Mouse (Mus musculus) intestine, embryonic 15.5 days (tissue): ENCODE measurements at regions not wholly inside any gene's neighbourhood (a gene's known extent, or its start where the extent isn't known, plus 50 kb on each side); places are given as distances from the start of the nearest gene placed in this dataset.

Experiments used
- ATAC-seq: fragments of 200-750 bp; cut with Nextera tagmentation; 2 replicates; pipeline ENCODE4 v1.8.0; 2017; ENCODE audit warnings: moderate TSS enrichment, moderate library complexity
- H3K27ac ChIP-seq: fragments of 300-500 bp; sonication (generic); 2 replicates; pipeline ENCODE4 v1.5.1; 2015; ENCODE audit warnings: mild to moderate bottlenecking, inconsistent platforms
- H3K27me3 ChIP-seq: fragments of 300-500 bp; sonication (generic); replicated peaks from 2 replicates; pipeline ENCODE4 v1.6.1; 2015; ENCODE audit warnings: inconsistent platforms
- H3K36me3 ChIP-seq: fragments of 300-500 bp; sonication (generic); 2 replicates; pipeline ENCODE4 v1.6.1; 2015; ENCODE audit warnings: inconsistent platforms
- H3K4me1 ChIP-seq: fragments of 300-500 bp; sonication (generic); replicated peaks from 2 replicates; pipeline ENCODE4 v1.6.1; 2015; ENCODE audit warnings: inconsistent platforms
- H3K4me2 ChIP-seq: fragments of 300-500 bp; sonication (generic); replicated peaks from 2 replicates; pipeline ENCODE4 v1.6.1; 2015; ENCODE audit warnings: mild to moderate bottlenecking, inconsistent platforms
- H3K4me3 ChIP-seq: fragments of 300-500 bp; sonication (generic); replicated peaks from 2 replicates; pipeline ENCODE4 v1.5.1; 2015; ENCODE audit warnings: inconsistent platforms
- H3K9ac ChIP-seq: fragments of 300-500 bp; sonication (generic); 2 replicates; pipeline ENCODE4 v1.6.1; 2015; ENCODE audit warnings: inconsistent platforms
- H3K9me3 ChIP-seq: fragments of 300-500 bp; sonication (generic); 2 replicates; pipeline ENCODE4 v1.6.1; 2016; ENCODE audit warnings: inconsistent platforms
- WGBS: fragments of 180-500 bp; shearing (Covaris S2); methylation state at CpG from one replicate; pipeline ENCODE4 v1.1.7; 2015; 5-methylcytosine and 5-hydroxymethylcytosine counted together

GRCm38 (mm10) chr13:6191915-6192295 is 330.6 kb downstream of the Klf6 start:
- H3K27ac ChIP-seq, result no peak overlapping the region
- H3K36me3 ChIP-seq, result no peaks in the 10 kb centered on the region
- no peaks in the 10 kb centered on the region for H3K27me3 ChIP-seq
- no peak overlapping the region for H3K9ac ChIP-seq
- H3K4me1 ChIP-seq, result 0 out of 2 replicates have a peak, but pooled peaks cover 3% of the 10 kb centered on the region
- H3K4me3 ChIP-seq, result no peak overlapping the region
- no peak overlapping the region for H3K4me2 ChIP-seq
- no peaks in the 10 kb centered on the region for H3K9me3 ChIP-seq
- 0 out of 2 replicates have a peak, but pooled peaks have one; percentile 31 for ATAC-seq
- 46% methylated on average over 5 of the region's 5 CpGs for WGBS

GRCm38 (mm10) chr13:6196690-6197089 is 335.4 kb downstream of the Klf6 start:
- WGBS, result 86% methylated on average over 5 of the region's 5 CpGs
- Histone ChIP-seq H3K9me3 (no peaks in the 10 kb centered on the region), H3K4me3 (no peak overlapping the region), H3K4me1 (0 out of 2 replicates have a peak, but pooled peaks cover 3% of the 10 kb centered on the region), H3K27ac (no peak overlapping the region), H3K9ac (no peak overlapping the region), H3K4me2 (no peak overlapping the region), H3K36me3 (no peaks in the 10 kb centered on the region), H3K27me3 (no peaks in the 10 kb centered on the region)
- ATAC-seq, result no peak

- Histone ChIP-seq H3K36me3 (no peaks in the 10 kb centered on the region), H3K9ac (no peak overlapping the region), H3K9me3 (no peaks in the 10 kb centered on the region), H3K4me1 (no peaks in the 10 kb centered on the region), H3K4me3 (no peak overlapping the region), H3K4me2 (no peak overlapping the region), H3K27ac (no peak overlapping the region), H3K27me3 (no peaks in the 10 kb centered on the region)
- ATAC-seq, result no peak
- 86% methylated on average over 6 of the region's 6 CpGs for WGBS
These were observed 337.8 kb downstream of the Klf6 start for GRCm38 (mm10) chr13:6199107-6199506.

- WGBS, result 63% methylated on average over 1 of the region's 1 CpGs
- no peak overlapping the region for H3K4me2 ChIP-seq
- H3K36me3 ChIP-seq, result no peaks in the 10 kb centered on the region
- no peak overlapping the region for H3K4me3 ChIP-seq
- H3K27me3 ChIP-seq, result no peaks in the 10 kb centered on the region
- H3K4me1 ChIP-seq, result no peaks in the 10 kb centered on the region
- H3K9me3 ChIP-seq, result no peaks in the 10 kb centered on the region
- no peak overlapping the region for H3K9ac ChIP-seq
- H3K27ac ChIP-seq, result no peak overlapping the region
- no peak for ATAC-seq
These were observed 340.2 kb downstream of the Klf6 start for GRCm38 (mm10) chr13:6201516-6201915.

GRCm38 (mm10) chr13:6204801-6205200 is 343.1 kb upstream of the Pitrm1 start:
- Histone ChIP-seq H3K36me3 (no peaks in the 10 kb centered on the region), H3K9me3 (no peaks in the 10 kb centered on the region), H3K4me3 (no peak overlapping the region), H3K27ac (no peak overlapping the region), H3K4me2 (no peak overlapping the region), H3K27me3 (no peaks in the 10 kb centered on the region), H3K4me1 (no peaks in the 10 kb centered on the region), H3K9ac (no peak overlapping the region)
- 79% methylated on average over 4 of the region's 4 CpGs for WGBS
- ATAC-seq, result no peak

GRCm38 (mm10) chr13:6212550-6212949 is 335.4 kb upstream of the Pitrm1 start:
- H3K9ac ChIP-seq, result no peak overlapping the region
- H3K36me3 ChIP-seq, result no peaks in the 10 kb centered on the region
- no peak overlapping the region for H3K27ac ChIP-seq
- H3K4me2 ChIP-seq, result no peak overlapping the region
- 65% methylated on average over 2 of the region's 2 CpGs for WGBS
- no peaks in the 10 kb centered on the region for H3K9me3 ChIP-seq
- ATAC-seq, result no peak
- no peaks in the 10 kb centered on the region for H3K4me1 ChIP-seq
- H3K4me3 ChIP-seq, result no peak overlapping the region
- no peaks in the 10 kb centered on the region for H3K27me3 ChIP-seq

- Histone ChIP-seq H3K36me3 (no peaks in the 10 kb centered on the region), H3K4me3 (no peak overlapping the region), H3K4me1 (no peaks in the 10 kb centered on the region), H3K27ac (no peak overlapping the region), H3K9me3 (no peaks in the 10 kb centered on the region), H3K4me2 (no peak overlapping the region), H3K27me3 (no peaks in the 10 kb centered on the region), H3K9ac (no peak overlapping the region)
- ATAC-seq, result no peak; the same call in 1 of the 2 replicates
- WGBS, result 79% methylated on average over 2 of the region's 2 CpGs
These were observed 333.8 kb upstream of the Pitrm1 start for GRCm38 (mm10) chr13:6214189-6214588.

- ATAC-seq, result no peak
- H3K4me2 ChIP-seq, result no peak overlapping the region
These were observed 321.8 kb upstream of the Pitrm1 start for GRCm38 (mm10) chr13:6226087-6226643.

GRCm38 (mm10) chr13:6228278-6228677 is 319.7 kb upstream of the Pitrm1 start:
- no peaks in the 10 kb centered on the region for H3K4me1 ChIP-seq
- H3K27me3 ChIP-seq, result no peaks in the 10 kb centered on the region
- ATAC-seq, result no peak

More at GRCm38 (mm10) chr13:6226087-6226643, 321.8 kb upstream of the Pitrm1 start:
- H3K4me3 ChIP-seq, result no peak overlapping the region
- H3K9ac ChIP-seq, result no peak overlapping the region
- H3K9me3 ChIP-seq, result no peaks in the 10 kb centered on the region
- H3K36me3 ChIP-seq, result no peaks in the 10 kb centered on the region
- no peaks in the 10 kb centered on the region for H3K4me1 ChIP-seq
- WGBS, result 86% methylated on average over 7 of the region's 7 CpGs
- no peaks in the 10 kb centered on the region for H3K27me3 ChIP-seq
- no peak overlapping the region for H3K27ac ChIP-seq

GRCm38 (mm10) chr13:6235394-6235793 is 312.6 kb upstream of the Pitrm1 start:
- Histone ChIP-seq H3K4me2 (no peak overlapping the region), H3K27ac (no peak overlapping the region), H3K36me3 (no peaks in the 10 kb centered on the region), H3K9ac (no peak overlapping the region), H3K4me1 (no peaks in the 10 kb centered on the region), H3K4me3 (no peak overlapping the region), H3K9me3 (no peaks in the 10 kb centered on the region), H3K27me3 (no peaks in the 10 kb centered on the region)
- no peak for ATAC-seq
- 73% methylated on average over 1 of the region's 1 CpGs for WGBS

More at GRCm38 (mm10) chr13:6228278-6228677, 319.7 kb upstream of the Pitrm1 start:
- H3K9me3 ChIP-seq, result no peaks in the 10 kb centered on the region
- no peak overlapping the region for H3K4me3 ChIP-seq
- no peak overlapping the region for H3K4me2 ChIP-seq
- no peak overlapping the region for H3K9ac ChIP-seq
- WGBS, result 95% methylated on average over 1 of the region's 1 CpGs
- H3K27ac ChIP-seq, result no peak overlapping the region
- H3K36me3 ChIP-seq, result no peaks in the 10 kb centered on the region

- 86% methylated on average over 8 of the region's 8 CpGs for WGBS
- ATAC-seq, result no peak
- no peak overlapping the region for H3K4me3 ChIP-seq
- no peaks in the 10 kb centered on the region for H3K4me1 ChIP-seq
- no peak overlapping the region for H3K27ac ChIP-seq
- no peak overlapping the region for H3K4me2 ChIP-seq
- H3K9me3 ChIP-seq, result no peaks in the 10 kb centered on the region
- H3K36me3 ChIP-seq, result no peaks in the 10 kb centered on the region
- no peak overlapping the region for H3K9ac ChIP-seq
- no peaks in the 10 kb centered on the region for H3K27me3 ChIP-seq
These were observed 311.4 kb upstream of the Pitrm1 start for GRCm38 (mm10) chr13:6236503-6236902.

- no peak overlapping the region for H3K4me2 ChIP-seq
- no peak for ATAC-seq
- H3K27ac ChIP-seq, result no peak overlapping the region
- 88% methylated on average over 3 of the region's 3 CpGs for WGBS
- H3K9me3 ChIP-seq, result no peaks in the 10 kb centered on the region
- H3K9ac ChIP-seq, result no peak overlapping the region
- no peaks in the 10 kb centered on the region for H3K36me3 ChIP-seq
- H3K4me1 ChIP-seq, result no peaks in the 10 kb centered on the region
- H3K4me3 ChIP-seq, result no peak overlapping the region
- H3K27me3 ChIP-seq, result no peaks in the 10 kb centered on the region
These were observed 310.7 kb upstream of the Pitrm1 start for GRCm38 (mm10) chr13:6237201-6237600.

GRCm38 (mm10) chr13:6240855-6241254 is 307.1 kb upstream of the Pitrm1 start:
- Histone ChIP-seq H3K9me3 (no peaks in the 10 kb centered on the region), H3K36me3 (no peaks in the 10 kb centered on the region), H3K4me3 (no peak overlapping the region), H3K27me3 (no peaks in the 10 kb centered on the region), H3K4me2 (no peak overlapping the region), H3K9ac (no peak overlapping the region), H3K4me1 (no peaks in the 10 kb centered on the region), H3K27ac (no peak overlapping the region)
- no peak for ATAC-seq
- WGBS, result 67% methylated on average over 3 of the region's 3 CpGs
